Mouse (Mus musculus) layer of hippocampus, adult 8-10 months (tissue): Measurements from ENCODE around the gene Cabp2. TPM values are rescaled to one million over a fixed set of nuclear protein-coding genes. Genes with fewer than 3 reads are reported as not detected.
"Not testable (repeated sequence)": the region's sequence is repeated elsewhere in the genome, so short reads cannot be mapped to it uniquely, and the experiment has no call there.

ENCODE experiments used
- DNase-seq, 2 experiments: peaks; one replicate each; pipeline ENCODE4 v3.0.0; 2022; ENCODE audit warnings: low spot score in 2 of 2
- total RNA-seq, 4 experiments: library from RNA; stranded (reverse); gene quantifications; 2 replicates each; pipeline ENCODE4 v1.2.4; 2022

The Cabp2 gene
- total RNA-seq, 4 experiments from 2014 or later: not detected

DNA sequence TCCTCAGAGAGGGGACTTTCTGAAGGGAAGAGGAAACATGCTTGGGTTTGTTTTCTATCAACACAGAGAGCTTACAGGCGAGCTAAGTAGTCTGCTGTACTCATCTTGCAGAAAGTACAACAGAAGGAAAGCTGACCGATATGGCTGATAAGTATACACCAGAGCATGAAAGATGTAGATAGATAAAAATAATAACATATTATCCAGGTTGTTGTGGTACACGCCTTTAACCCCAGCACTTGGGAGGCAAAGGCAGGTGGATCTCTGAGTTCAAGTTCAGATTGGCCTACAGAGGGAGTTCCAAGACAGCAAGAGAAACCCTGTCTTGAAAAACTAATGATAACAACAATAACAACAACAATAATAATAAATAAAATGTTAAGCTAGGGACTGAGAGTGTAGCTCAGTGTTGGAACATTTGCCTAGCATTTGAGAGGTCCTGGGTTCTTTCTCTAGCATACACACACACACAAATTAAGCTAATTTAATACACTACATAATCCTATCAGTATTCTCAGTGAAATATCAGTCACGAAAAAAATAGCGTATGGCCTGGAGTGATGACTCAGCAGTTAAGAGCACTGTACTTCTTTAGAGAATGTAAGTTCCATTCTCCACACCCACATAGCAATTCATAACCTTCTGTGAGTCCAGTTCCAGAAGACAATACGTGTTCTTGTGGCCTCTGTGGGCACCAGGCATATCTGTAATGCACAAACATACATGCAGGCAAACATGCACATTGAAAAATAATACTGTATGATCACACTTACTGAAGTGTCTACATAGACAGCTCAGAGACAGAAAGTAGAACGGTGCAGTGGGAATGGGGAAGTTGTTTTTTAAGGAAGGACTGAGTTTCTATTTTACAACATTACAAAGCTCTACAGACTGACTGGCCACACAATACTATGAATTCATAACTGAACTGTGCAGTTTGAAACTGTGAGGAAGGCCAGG, 41.3 kb downstream of the Cabp2 start:
- DNase-seq: no peak

DNA sequence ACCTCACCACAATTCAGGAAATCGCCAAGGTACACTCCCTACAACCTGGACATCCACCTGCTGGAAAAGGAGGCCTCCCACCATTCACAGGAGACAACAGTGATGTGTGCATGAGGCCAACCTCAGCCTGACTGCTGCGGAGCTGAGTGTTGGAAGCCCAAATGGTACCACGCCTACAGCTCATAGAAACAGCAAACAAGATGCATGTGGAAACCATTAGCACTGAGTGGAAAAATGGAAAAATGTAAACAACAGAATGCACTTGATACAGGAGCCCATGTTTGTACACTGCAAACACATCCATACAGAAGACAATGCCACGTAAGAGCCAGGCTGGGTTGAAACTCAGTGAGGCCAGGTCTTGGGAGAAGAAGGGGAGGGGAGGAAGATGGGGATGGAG, 43.1 kb downstream of the Cabp2 start:
- no peak for DNase-seq

DNA sequence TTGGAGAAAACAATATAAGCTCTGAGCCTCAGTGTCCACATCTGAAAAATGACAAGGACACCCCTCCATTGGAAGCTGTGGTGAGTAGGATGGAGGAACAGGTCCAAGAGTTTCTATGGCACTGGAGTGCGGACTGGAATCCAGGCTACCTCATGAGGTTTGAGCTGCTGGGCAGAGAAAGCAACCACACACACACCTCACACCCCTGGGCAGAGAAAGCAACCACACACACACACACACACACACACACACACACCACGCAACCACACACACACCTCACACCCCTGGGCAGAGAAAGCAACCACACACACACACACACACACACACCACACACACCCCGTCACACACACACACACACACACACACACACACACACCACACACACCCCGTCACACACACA, 43.9 kb downstream of the Cabp2 start:
- not testable (repeated sequence) for DNase-seq

DNA sequence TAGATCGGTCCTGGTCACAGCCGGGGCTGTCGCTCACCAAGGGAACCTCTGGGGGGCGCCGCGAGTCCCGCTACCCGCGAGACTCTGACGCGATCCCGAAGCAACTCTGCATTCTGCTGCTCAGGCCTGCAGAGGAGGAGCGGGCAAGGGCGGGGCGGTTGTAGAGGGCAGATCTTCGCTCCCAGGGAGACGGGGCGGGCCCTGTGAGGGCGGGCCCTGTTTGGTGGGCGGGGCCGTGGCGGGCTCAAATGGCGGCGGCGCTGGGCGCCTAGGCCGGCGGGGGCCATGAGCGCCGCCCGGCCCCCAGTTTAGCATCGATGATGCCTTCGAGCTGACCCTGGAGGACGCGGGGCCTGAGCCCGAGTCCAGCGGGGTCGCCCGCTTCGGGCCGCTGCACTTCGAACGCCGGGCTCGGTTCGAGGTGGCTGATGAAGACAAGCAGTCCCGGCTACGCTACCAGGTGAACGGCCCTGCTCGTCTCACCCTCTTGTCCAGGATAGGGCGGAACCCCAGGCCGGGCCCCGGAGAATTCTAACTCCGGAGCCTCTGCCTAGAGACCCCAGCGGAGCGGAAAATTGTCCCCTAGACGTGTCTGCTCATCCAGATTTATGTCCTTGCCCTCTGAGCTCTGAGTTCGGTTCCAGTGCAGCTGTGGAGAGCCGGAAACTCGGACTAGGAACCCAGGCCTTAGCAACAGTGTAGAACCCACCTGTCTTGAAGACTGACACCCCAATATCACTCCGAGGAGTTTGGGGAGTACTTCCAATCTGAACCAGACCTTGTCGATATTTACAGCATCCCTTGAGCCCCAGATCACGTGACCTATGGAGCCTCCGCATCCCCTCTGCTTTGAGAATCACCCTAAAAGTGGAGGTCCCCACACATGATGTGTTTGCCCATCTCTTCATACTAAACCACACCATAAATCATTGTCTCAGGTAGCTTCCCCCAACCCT, 44.6 kb downstream of the Cabp2 start, which contains the start of gene Aip:
Aip (minus strand) TSS at position 118 of the 956 bp plus-strand sequence.
- peak; percentile 97 to 98 for DNase-seq

DNA sequence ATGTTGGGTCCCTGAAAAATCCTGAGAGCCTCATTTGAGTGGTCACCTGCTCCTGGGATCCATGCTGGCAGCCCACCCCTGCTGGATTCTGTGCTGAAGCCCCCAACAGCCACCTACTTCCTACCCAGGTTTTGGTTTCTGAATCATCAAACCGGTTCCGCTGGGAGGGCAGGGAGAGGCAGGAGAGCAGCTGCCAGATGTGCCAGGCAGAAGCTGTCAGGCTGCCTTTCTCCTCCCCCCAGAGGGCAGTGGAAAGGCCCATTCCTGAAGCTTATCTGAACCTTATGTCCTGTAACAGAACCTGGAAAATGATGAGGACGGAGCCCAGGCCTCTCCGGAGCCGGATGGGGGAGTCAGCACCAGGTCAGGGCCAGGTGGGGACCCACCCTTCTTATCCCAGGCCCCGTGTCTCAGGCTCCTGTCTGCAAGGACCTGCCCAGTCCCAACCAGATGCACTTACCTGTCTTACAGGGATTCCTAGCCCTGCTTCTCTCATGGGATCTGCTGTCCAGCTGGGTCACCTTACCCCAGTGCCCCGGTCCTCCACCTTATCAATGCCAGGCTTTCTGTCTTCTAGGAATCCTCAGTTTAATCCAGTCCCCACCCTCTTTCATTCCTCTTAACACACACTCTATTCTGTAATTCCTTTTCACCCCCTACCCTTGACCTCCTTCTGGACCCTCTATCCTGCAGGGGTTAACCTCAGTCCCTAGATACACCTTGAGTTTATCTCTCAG, 45.5 kb downstream of the Cabp2 start:
- no peak for DNase-seq

DNA sequence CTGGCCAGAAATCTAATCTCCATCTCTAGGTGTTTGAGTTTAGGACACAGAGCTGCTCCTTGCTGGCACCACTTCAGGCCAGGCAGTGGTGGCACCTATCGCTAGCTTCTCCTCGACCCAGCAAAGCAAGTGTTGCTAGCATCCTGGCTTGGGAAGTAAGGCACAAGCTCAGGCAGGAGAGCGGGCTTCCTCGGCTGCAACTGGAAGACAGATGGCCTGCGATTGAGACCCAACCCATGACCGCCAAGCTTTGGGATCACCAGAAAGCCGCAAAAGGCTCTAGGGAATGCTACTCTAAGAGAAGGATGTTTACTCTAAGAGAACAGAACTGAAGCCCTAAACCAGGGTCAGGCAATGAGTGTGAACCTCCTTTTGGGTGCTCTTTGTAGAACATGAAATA, 48.1 kb downstream of the Cabp2 start:
- no peak for DNase-seq

DNA sequence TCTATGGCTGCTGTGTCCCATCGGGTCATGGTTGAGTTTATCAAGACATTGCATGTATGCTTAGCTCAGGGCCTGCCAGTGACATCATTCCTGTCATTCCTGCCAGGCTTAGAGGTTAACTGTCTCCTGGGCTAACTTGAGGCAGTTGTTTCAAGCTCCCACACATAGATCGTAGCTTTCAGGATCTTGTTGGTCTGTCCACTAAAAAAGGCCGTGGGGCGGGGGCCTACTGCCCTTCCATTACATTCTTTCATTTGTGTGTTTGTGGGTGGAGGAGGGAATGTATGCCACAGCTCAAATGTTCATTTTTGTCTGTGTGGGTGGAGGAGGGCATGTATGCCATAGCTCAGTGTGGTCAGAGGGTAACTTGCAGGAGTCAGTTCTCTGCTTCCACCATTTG, 48.7 kb downstream of the Cabp2 start:
- no peak for DNase-seq

DNA sequence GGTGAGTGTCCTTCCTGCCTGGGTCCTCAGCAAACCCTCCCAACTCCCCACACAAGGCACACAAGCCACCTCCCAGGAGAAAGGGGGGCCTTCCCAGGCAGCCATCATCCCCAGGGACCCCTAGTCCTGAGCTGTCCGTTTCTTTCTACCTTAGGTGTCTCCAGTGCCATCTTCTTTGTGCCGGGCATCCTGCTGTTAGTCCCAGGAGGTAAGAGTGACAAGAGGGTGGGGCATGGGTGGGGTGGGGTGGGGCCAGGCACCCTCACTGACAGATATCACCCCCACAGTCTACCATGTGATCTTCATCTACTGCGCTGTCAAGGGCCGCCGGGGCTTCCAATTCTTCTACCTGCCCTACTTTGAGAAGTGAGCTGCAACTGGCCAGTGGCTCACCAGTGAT, 49.7 kb downstream of the Cabp2 start:
- no peak for DNase-seq

DNA sequence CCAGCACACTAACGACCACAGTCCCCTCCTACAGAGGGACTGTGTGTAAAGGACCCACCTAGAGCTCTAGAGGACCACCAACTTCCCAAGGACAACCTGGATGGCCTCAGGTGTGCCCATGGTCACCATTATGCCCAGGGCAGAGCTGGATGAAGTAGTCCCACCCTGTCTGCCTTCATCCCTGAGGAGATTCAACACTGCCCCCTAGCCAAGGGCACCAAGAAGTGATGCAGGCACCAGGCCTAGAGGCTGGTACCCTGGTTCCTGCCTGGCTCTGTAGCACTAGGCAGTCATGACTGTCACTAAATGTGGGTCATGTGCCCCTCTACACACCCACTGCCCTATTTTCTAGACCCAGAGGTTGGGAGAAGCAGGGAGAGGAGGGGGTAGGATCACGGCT, 50.4 kb downstream of the Cabp2 start:
- no peak for DNase-seq

DNA sequence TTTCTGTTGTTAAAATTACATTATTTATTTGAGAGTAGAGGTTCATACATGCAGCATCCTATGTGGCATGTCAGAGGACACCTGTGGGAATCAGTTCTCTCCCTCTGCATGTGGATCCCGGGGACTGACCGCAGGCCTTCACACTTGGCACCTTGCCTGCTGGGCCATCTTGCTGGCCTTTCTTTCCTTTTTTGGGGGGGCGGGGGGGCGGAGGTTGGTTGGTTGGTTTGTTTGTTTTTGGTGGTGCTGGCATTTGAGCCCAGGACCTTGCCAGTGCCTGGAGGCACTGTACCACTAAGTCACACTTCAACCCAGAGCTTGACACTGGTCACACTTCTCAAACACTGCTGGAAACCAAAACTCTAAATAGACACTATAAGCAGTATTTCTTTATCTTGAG, 53.0 kb downstream of the Cabp2 start:
- DNase-seq: no peak

DNA sequence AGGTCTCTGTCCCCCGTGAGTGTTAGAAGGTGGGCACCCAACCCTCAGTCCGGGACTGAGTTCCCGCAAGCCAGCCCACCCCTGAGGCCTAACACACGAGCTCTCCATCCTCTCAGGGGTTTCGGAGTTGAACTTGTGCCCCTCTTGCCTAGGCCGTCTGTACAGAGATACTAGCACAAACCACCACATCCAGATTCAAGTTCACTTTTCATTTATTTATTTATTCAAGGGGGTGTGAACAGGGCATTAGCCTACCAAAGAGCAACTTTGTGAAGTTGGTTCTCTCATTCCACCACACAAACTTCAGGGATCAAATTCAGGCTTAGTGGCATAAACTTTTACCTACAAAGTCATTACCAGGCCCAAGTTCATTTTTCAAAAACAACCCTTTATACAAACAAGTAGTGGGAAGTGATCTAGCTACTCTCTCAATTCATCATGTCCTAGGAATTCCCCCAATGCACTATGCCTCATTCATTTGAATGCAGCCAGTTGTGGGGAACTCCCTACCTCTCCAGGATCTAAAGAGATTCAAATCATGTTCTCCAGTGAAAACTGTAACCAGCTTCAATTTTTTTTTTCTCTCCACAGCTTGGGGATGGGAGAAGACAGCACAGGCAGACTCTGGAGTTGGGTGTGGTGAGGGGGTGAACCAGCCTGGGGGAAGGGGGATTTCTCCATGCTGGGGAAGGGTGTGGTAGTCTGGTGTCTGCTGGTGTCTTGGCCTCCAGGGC, 54.0 kb downstream of the Cabp2 start:
- DNase-seq: not testable (repeated sequence)

DNA sequence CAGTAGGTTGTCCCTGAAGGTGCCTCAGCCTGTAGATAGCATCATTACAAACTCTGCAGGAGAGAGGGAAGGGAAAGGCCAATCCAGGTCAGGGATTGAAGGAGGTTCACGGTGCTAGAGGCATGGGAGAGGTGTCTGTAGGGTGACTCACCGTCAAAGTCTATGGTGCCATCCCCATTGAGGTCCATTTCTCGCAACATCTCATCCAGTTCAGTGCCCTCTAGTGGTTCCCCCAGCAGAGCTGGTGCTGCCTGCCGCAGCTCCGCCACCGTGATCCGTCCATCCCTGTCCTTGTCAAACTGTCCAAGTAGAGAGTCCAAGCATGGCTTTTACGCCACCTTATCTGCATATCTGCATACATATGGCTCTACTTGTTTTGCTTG, 54.6 kb downstream of the Cabp2 start:
- DNase-seq: not testable (repeated sequence)

DNA sequence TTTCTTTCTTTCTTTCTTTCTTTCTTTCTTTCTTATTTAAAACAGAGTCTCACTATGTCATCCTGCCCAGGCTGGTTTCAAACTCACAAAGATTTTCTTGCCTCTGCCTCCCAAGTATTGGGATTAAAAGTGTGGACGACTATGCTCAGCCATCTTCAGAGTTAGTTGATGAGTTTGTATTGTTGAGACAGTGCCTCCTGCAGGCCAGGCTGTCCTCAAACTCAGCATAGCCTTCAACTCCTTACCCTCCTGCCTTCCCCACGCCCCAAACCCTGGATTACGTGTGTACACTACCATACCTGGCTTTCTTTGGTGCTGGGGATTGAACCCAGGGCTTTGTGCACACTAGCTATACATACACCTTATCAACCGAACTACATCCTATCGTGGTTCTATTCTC, 55.1 kb downstream of the Cabp2 start:
- no peak for DNase-seq

Other genes starting within 250 kb of the Cabp2 start
- 100 to 1,000 TPM in 2 of 4 experiments, 10 to 100 TPM in 2; 77.7 to 128 (median 104) TPM for gene Chka, start 229.8 kb upstream of the Cabp2 start, total RNA-seq
- gene Tcirg1, start 174.4 kb upstream of the Cabp2 start, total RNA-seq: 10 to 100 TPM; 19.4 to 39.9 (median 30.6) TPM
- gene Ndufs8, start 168.8 kb upstream of the Cabp2 start, total RNA-seq: 100 to 1,000 TPM; 114 to 145 (median 126) TPM
- gene Aldh3b1, start 151.8 kb upstream of the Cabp2 start, total RNA-seq: 1 to 10 TPM; 3.5 to 7.6 (median 5.5) TPM
- gene Unc93b1, start 146.4 kb upstream of the Cabp2 start, total RNA-seq: 10 to 100 TPM; 12.1 to 49.4 (median 31.1) TPM
- gene Aldh3b3, start 122.9 kb upstream of the Cabp2 start, total RNA-seq: not detected
- 1 to 10 TPM in 2 of 4 experiments, under 1 TPM in 2; 0.47 to 1.3 (median 0.90) TPM for gene Aldh3b2, start 109.2 kb upstream of the Cabp2 start, total RNA-seq
- 1 to 10 TPM; 1.5 to 2.7 (median 1.7) TPM for gene Acy3, start 95.0 kb upstream of the Cabp2 start, total RNA-seq
- gene Tbx10, start 88.8 kb upstream of the Cabp2 start, total RNA-seq: not detected
- gene Nudt8, start 81.0 kb upstream of the Cabp2 start, total RNA-seq: 1 to 10 TPM; 7.7 to 9.4 (median 8.7) TPM
- gene Gm49405, start 81.0 kb upstream of the Cabp2 start, total RNA-seq: 1 to 10 TPM in 3 of 4 experiments, under 1 TPM in 1; 0.86 to 2.4 (median 1.7) TPM
- 1 to 10 TPM; 1.6 to 3.5 (median 3.0) TPM for gene Doc2g, start 78.3 kb upstream of the Cabp2 start, total RNA-seq
- gene Ndufv1, start 68.8 kb upstream of the Cabp2 start, total RNA-seq: 100 to 1,000 TPM; 246 to 277 (median 263) TPM
- 100 to 1,000 TPM; 395 to 468 (median 434) TPM for gene Gstp1, start 43.6 kb upstream of the Cabp2 start, total RNA-seq
- gene Gstp2, start 35.6 kb upstream of the Cabp2 start, total RNA-seq: 10 to 100 TPM; 44.8 to 75.0 (median 48.9) TPM
- gene Gstp3, start 22.0 kb upstream of the Cabp2 start, total RNA-seq: not detected
- gene Cdk2ap2, start 15.6 kb downstream of the Cabp2 start, total RNA-seq: 10 to 100 TPM; 27.6 to 38.9 (median 31.5) TPM
- 100 to 1,000 TPM; 180 to 200 (median 193) TPM for gene Pitpnm1, start 18.4 kb downstream of the Cabp2 start, total RNA-seq
- 100 to 1,000 TPM; 117 to 127 (median 123) TPM for gene Aip, start 44.3 kb downstream of the Cabp2 start, total RNA-seq
- under 1 TPM in 1 of 4 experiments, not detected in 3; 0.07 TPM for gene Gpr152, start 58.2 kb downstream of the Cabp2 start, total RNA-seq
- gene Cabp4, start 62.5 kb downstream of the Cabp2 start, total RNA-seq: under 1 TPM in 1 of 4 experiments, not detected in 3; 0.68 TPM
- gene Coro1b, start 67.0 kb downstream of the Cabp2 start, total RNA-seq: 10 to 100 TPM; 83.8 to 99.0 (median 98.2) TPM
- 1 to 10 TPM; 1.3 to 4.4 (median 1.6) TPM for gene Ptprcap, start 72.0 kb downstream of the Cabp2 start, total RNA-seq
- gene Rps6kb2, start 81.8 kb downstream of the Cabp2 start, total RNA-seq: 10 to 100 TPM; 30.1 to 44.3 (median 41.1) TPM
- gene Carns1, start 93.9 kb downstream of the Cabp2 start, total RNA-seq: 10 to 100 TPM in 1 of 4 experiments, 1 to 10 TPM in 3; 6.3 to 10.1 (median 8.9) TPM
- 1 to 10 TPM in 3 of 4 experiments, under 1 TPM in 1; 0.66 to 2.0 (median 1.4) TPM for gene Tbc1d10c, start 109.7 kb downstream of the Cabp2 start, total RNA-seq
- 100 to 1,000 TPM; 255 to 271 (median 266) TPM for gene Ppp1ca, start 110.5 kb downstream of the Cabp2 start, total RNA-seq
- 10 to 100 TPM in 2 of 4 experiments, 1 to 10 TPM in 2; 8.7 to 11.6 (median 9.7) TPM for gene Rad9a, start 120.1 kb downstream of the Cabp2 start, total RNA-seq
- 1 to 10 TPM in 3 of 4 experiments, under 1 TPM in 1; 0.70 to 3.3 (median 1.9) TPM for gene Clcf1, start 132.7 kb downstream of the Cabp2 start, total RNA-seq
- gene AC109138.7, start 132.8 kb downstream of the Cabp2 start, total RNA-seq: not detected
- 10 to 100 TPM; 13.3 to 25.1 (median 18.5) TPM for gene Pold4, start 150.3 kb downstream of the Cabp2 start, total RNA-seq
- gene Ssh3, start 187.6 kb downstream of the Cabp2 start, total RNA-seq: 10 to 100 TPM; 64.8 to 79.5 (median 68.0) TPM
- gene Ankrd13d, start 201.6 kb downstream of the Cabp2 start, total RNA-seq: 10 to 100 TPM; 60.3 to 77.2 (median 67.3) TPM
- 100 to 1,000 TPM; 174 to 191 (median 186) TPM for gene Grk2, start 224.6 kb downstream of the Cabp2 start, total RNA-seq